Mouse (Mus musculus) heart, embryonic 15.5 days (tissue): ENCODE results near the gene Pacs1. TPM values are rescaled to one million over a fixed set of nuclear protein-coding genes. Genes with fewer than 3 reads are reported as not detected.

Experiments
- ATAC-seq: fragments of 200-750 bp; cut with Nextera tagmentation; replicated peaks from 2 replicates; pipeline ENCODE4 v1.8.0; 2017; ENCODE audit warnings: low read depth, moderate TSS enrichment; ENCODE audit not compliant: insufficient number of reproducible peaks, insufficient read depth, low FRiP score
- H3K27ac ChIP-seq: fragments of 300-500 bp; sonication (generic); 2 replicates; pipeline ENCODE4 v1.5.1; 2015; ENCODE audit warnings: mild to moderate bottlenecking, inconsistent platforms
- H3K27me3 ChIP-seq: fragments of 300-500 bp; sonication (generic); 2 replicates; pipeline ENCODE4 v1.6.1; 2015; ENCODE audit warnings: inconsistent platforms
- H3K36me3 ChIP-seq: fragments of 300-500 bp; sonication (generic); 2 replicates; pipeline ENCODE4 v1.6.1; 2015; ENCODE audit warnings: mild to moderate bottlenecking, inconsistent platforms
- H3K4me1 ChIP-seq: fragments of 300-500 bp; sonication (generic); replicated peaks from 2 replicates; pipeline ENCODE4 v1.6.1; 2015; ENCODE audit warnings: inconsistent platforms
- H3K4me2 ChIP-seq: fragments of 300-500 bp; sonication (generic); 2 replicates; pipeline ENCODE4 v1.6.1; 2015; ENCODE audit warnings: inconsistent platforms, mild to moderate bottlenecking, moderate library complexity
- H3K4me3 ChIP-seq: fragments of 300-500 bp; sonication (generic); 2 replicates; pipeline ENCODE4 v1.5.1; 2015; ENCODE audit warnings: mild to moderate bottlenecking, inconsistent platforms
- H3K9ac ChIP-seq: fragments of 300-500 bp; sonication (generic); 2 replicates; pipeline ENCODE4 v1.6.1; 2015; ENCODE audit warnings: mild to moderate bottlenecking, inconsistent platforms
- H3K9me3 ChIP-seq: fragments of 300-500 bp; sonication (generic); replicated peaks from 2 replicates; pipeline ENCODE4 v1.6.1; 2016; ENCODE audit warnings: inconsistent platforms
- WGBS: fragments of 180-500 bp; shearing (Covaris S2); methylation state at CpG from one replicate; pipeline ENCODE4 v1.1.7; 2015; ENCODE audit warnings: mixed read lengths; 5-methylcytosine and 5-hydroxymethylcytosine counted together
- polyA plus RNA-seq: library from polyadenylated mRNA; unstranded; fragments of >200 nt; fragmentation: Nextera tagmentation; extraction: Ambion mirVana; gene quantifications from 2 replicates; pipeline ENCODE4 v1.2.1, GENCODE M21; 2015

Gene Pacs1
- polyA plus RNA-seq, 1 experiment from 2014 or later = 15.1 TPM

DNA sequence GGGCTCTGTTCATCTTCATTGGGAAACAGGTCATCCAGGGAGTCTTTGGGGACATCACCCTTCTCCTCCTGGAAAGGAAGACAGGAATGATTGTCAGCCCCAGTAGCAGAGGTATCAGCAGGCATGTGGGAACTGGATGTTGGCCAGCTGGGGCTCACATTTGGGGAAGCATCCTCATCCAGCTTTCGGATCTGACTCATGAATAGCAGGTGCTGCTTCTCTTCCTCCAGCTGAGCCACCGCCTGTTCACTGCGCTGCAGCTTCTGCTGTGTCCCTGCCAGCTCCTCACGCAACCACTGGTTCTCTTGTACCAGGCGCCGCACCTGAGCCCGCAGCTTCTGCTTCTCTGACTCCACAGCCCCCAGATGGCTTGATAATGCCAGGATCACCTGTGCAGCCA is 159.1 kb downstream of the Pacs1 start:
- ATAC-seq = no peak
- 87% methylated on average over 7 of the region's 7 CpGs for WGBS
- Histone ChIP-seq H3K36me3 (peaks cover 46% of the 10 kb centered on the region), H3K9ac (peak overlapping the region; percentile 28; the same call in 1 of the 2 replicates), H3K27ac (no peak overlapping the region), H3K4me2 (no peak overlapping the region), H3K4me1 (peaks cover 12% of the 10 kb centered on the region), H3K4me3 (no peak overlapping the region), H3K27me3 (no peaks in the 10 kb centered on the region), H3K9me3 (no peaks in the 10 kb centered on the region)

DNA sequence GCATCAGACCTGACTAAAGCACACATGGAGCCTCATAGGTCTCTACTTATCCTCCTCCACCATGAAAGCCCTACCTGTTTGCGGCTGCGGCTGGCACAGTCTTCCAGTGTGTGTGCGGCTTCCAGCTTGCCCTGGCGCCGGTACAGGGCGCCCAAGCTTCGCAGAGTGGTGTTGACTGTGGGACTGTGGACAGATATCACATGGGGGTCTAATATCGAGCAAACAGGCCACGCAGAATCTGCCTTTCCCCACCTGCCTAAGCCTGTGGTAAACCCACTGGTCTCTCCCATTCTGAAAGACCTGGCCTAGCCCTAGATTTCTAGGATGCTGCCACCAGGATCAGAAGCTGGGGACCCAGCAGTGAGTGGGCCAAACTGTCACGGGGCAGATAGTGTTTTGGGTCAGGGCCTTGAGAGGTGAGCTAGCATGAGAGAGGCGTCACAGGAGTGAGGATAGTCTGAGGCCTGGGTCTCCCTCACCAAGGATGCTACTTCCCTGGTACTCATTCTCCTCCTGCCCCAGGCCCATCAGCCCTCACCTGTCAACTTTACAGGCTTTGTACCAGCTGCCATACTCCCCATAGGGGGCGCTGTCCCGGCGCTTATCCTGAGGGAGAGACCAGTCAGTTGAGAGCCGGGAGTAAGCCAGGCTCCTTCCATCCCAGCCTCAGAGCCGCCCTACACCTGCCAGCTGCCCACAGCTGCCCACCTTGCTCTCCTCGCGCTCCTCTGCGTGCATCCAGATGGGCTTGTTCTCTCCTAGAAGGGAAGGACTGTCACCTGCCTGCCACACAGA is 163.1 kb downstream of the Pacs1 start:
- WGBS = 75% methylated on average over 19 of the region's 19 CpGs
- no peaks in the 10 kb centered on the region for H3K9me3 ChIP-seq
- ATAC-seq = no peak
- peaks cover 48% of the 10 kb centered on the region for H3K36me3 ChIP-seq
- no peak overlapping the region for H3K4me3 ChIP-seq
- no peak overlapping the region for H3K27ac ChIP-seq
- no peak overlapping the region for H3K9ac ChIP-seq
- H3K4me2 ChIP-seq = no peak overlapping the region
- H3K4me1 ChIP-seq = peaks cover 22% of the 10 kb centered on the region
- H3K27me3 ChIP-seq = no peaks in the 10 kb centered on the region

- Histone ChIP-seq H3K4me3 (no peak overlapping the region), H3K4me1 (peaks cover 22% of the 10 kb centered on the region), H3K27me3 (no peaks in the 10 kb centered on the region), H3K9me3 (no peaks in the 10 kb centered on the region), H3K9ac (no peak overlapping the region), H3K27ac (no peak overlapping the region), H3K36me3 (peaks cover 57% of the 10 kb centered on the region), H3K4me2 (no peak overlapping the region)
- ATAC-seq = no peak
- WGBS = 31% methylated on average over 4 of the region's 4 CpGs
These were observed 164.2 kb downstream of the Pacs1 start for GRCm38 (mm10) chr19:5108702-5109101.

GRCm38 (mm10) chr19:5108271-5108575 is 164.7 kb downstream of the Pacs1 start:
- no peak overlapping the region for H3K27ac ChIP-seq
- H3K4me1 ChIP-seq = peaks cover 22% of the 10 kb centered on the region
- H3K4me2 ChIP-seq = no peak overlapping the region
- no peak overlapping the region for H3K4me3 ChIP-seq
- no peak for ATAC-seq
- 24% methylated on average over 5 of the region's 5 CpGs for WGBS
- H3K36me3 ChIP-seq = peaks cover 57% of the 10 kb centered on the region
- no peaks in the 10 kb centered on the region for H3K27me3 ChIP-seq
- no peaks in the 10 kb centered on the region for H3K9me3 ChIP-seq
- no peak overlapping the region for H3K9ac ChIP-seq

- Histone ChIP-seq H3K9me3 (no peaks in the 10 kb centered on the region), H3K36me3 (peaks cover 59% of the 10 kb centered on the region), H3K4me3 (0 out of 2 replicates have a peak overlapping the region, but pooled peaks have one; percentile 88), H3K27me3 (no peaks in the 10 kb centered on the region), H3K4me2 (peak overlapping the region; percentile 87; the same call in 1 of the 2 replicates), H3K9ac (0 out of 2 replicates have a peak overlapping the region, but pooled peaks have one; percentile 39), H3K27ac (no peak overlapping the region; the same call in 1 of the 2 replicates), H3K4me1 (peaks cover 22% of the 10 kb centered on the region)
- 70% methylated on average over 18 of the region's 18 CpGs for WGBS
- ATAC-seq = no peak
These were observed 165.2 kb downstream of the Pacs1 start for GRCm38 (mm10) chr19:5107556-5108270.

DNA sequence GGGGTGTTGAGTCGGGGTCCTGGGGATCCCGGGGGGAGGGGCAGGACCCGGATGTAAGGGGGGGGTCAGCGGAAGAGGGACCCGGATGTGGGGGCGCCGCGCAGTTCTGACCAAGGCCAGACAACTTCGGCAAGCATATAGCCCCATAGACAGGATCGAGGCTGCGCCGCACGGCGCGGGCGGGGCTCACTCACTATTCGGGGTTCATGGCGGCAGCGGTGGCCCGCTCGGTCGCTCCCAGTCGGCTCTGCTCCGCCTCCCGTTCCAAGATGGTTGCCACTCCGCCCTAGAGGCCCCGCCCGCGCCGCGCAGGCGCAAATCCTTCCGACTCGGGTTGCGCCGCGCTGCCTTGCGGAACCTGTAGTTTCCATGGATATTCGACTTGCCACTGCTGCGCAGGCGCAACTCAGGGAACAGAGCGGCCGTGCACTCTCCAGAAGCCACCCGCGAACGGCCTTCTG is 166.2 kb downstream of the Pacs1 start, which contains the start of gene Rab1b:
Rab1b (minus strand) TSS at position 342 of the 461 bp plus-strand sequence.
- peak within 1 kb of the TSS; percentile 96 for H3K27ac ChIP-seq
- H3K4me2 ChIP-seq = peak within 1 kb of the TSS; percentile 87
- peaks cover 22% of the 10 kb centered on the region for H3K4me1 ChIP-seq
- peak within 1 kb of the TSS; percentile 88 for H3K4me3 ChIP-seq
- H3K9ac ChIP-seq = peak within 1 kb of the TSS; percentile 90
- peaks cover 62% of the 10 kb centered on the region for H3K36me3 ChIP-seq
- WGBS = under 1% methylated on average over 46 of the region's 46 CpGs
- no peaks in the 10 kb centered on the region for H3K27me3 ChIP-seq
- H3K9me3 ChIP-seq = no peaks in the 10 kb centered on the region
- peak; percentile 92 for ATAC-seq

DNA sequence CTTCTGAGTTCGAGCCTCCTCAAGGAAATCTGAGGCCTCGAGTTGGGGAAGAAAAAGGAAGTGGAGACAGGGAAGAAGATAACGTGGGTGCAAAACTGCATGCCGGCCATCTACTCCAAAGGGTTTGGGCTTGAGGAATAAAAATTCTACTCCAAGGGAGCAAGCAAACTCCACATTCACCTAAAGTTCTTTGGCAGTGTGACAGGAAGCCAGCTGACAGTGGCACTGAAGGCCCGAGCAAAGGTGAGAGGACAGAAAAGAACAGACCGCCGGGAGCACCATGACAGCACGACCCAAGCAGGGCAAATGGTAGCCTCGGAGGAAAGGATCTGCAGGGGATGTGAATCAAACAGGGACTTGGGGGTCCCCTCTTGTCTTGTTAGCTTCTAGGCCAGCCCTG is 166.8 kb downstream of the Pacs1 start:
- Histone ChIP-seq H3K4me3 (peak overlapping the region; percentile 88), H3K9me3 (no peaks in the 10 kb centered on the region), H3K4me2 (peak overlapping the region; percentile 87), H3K4me1 (peaks cover 22% of the 10 kb centered on the region), H3K27me3 (no peaks in the 10 kb centered on the region), H3K9ac (peak overlapping the region; percentile 90), H3K36me3 (peaks cover 60% of the 10 kb centered on the region), H3K27ac (peak overlapping the region; percentile 96)
- WGBS = 4% methylated on average over 9 of the region's 9 CpGs
- no peak for ATAC-seq

GRCm38 (mm10) chr19:5098363-5099143 is 174.4 kb downstream of the Pacs1 start, which contains the start of gene Cnih2:
Gene Cnih2 (minus strand): TSS chr19:5098521.
- Histone ChIP-seq H3K27ac (no peak within 1 kb of the TSS), H3K4me3 (peak within 1 kb of the TSS; percentile 55), H3K27me3 (peaks cover 15% of the 10 kb centered on the region; the same call in 1 of the 2 replicates), H3K4me2 (peak within 1 kb of the TSS; percentile 96), H3K4me1 (peaks cover 55% of the 10 kb centered on the region), H3K36me3 (peaks cover 38% of the 10 kb centered on the region), H3K9ac (peak within 1 kb of the TSS; percentile 69), H3K9me3 (no peaks in the 10 kb centered on the region)
- 3% methylated on average over 45 of the region's 48 CpGs for WGBS
- peak; percentile 47; the same call in 1 of the 2 replicates for ATAC-seq

- no peak for ATAC-seq
- no peaks in the 10 kb centered on the region for H3K9me3 ChIP-seq
- peak overlapping the region; percentile 96 for H3K4me2 ChIP-seq
- H3K4me1 ChIP-seq = peaks cover 55% of the 10 kb centered on the region
- peak overlapping the region; percentile 69 for H3K9ac ChIP-seq
- H3K36me3 ChIP-seq = peaks cover 34% of the 10 kb centered on the region
- 6% methylated on average over 31 of the region's 31 CpGs for WGBS
- H3K27me3 ChIP-seq = peaks cover 15% of the 10 kb centered on the region; the same call in 1 of the 2 replicates
- no peak overlapping the region for H3K27ac ChIP-seq
- H3K4me3 ChIP-seq = peak overlapping the region; percentile 55
These were observed 175.2 kb downstream of the Pacs1 start for GRCm38 (mm10) chr19:5097521-5098362.

- Histone ChIP-seq H3K4me2 (0 out of 2 replicates have a peak overlapping the region, but pooled peaks have one; percentile 3), H3K27ac (no peak overlapping the region), H3K9ac (no peak overlapping the region), H3K9me3 (no peaks in the 10 kb centered on the region), H3K27me3 (peaks cover 15% of the 10 kb centered on the region; the same call in 1 of the 2 replicates), H3K4me1 (peaks cover 55% of the 10 kb centered on the region), H3K4me3 (no peak overlapping the region), H3K36me3 (peaks cover 35% of the 10 kb centered on the region)
- no peak for ATAC-seq
- 6% methylated on average over 9 of the region's 9 CpGs for whole genome bisulfite sequencing
These were observed 176.9 kb downstream of the Pacs1 start for GRCm38 (mm10) chr19:5095887-5096474.
